Mouse (Mus musculus) bone marrow macrophage, adult 2 months (primary cell): ENCODE measurements around the gene Dynlt1a.
"Not testable (repeated sequence)": the region's sequence is repeated elsewhere in the genome, so short reads cannot be mapped to it uniquely, and the experiment has no call there.

Experiments used
- CTCF ChIP-seq: IDR thresholded peaks from 2 replicates; pipeline ENCODE4 v1.5.1; 2012; ENCODE audit warnings: low read depth, mild to moderate bottlenecking, low read length, moderate library complexity
- POLR2A ChIP-seq: IDR thresholded peaks from 2 replicates; pipeline ENCODE4 v1.6.1; 2012; ENCODE audit warnings: mild to moderate bottlenecking, low read depth, low read length, borderline replicate concordance

- not testable (repeated sequence) for TF ChIP-seq POLR2A, CTCF
Observed at GRCm38 (mm10) chr17:6327554-6327953, 10.3 kb upstream of the Dynlt1a start.
